Mouse (Mus musculus): ENCODE results near the gene Aox2.

Aox2 gene

GRCm38 (mm10) chr1:58392652-58393283 lies 114.6 kb downstream of the Aox2 start, which contains the start of gene Bzw1:
Gene Bzw1, plus strand, starts transcription at chr1:58392898.
- in situ Hi-C loops (cut with MboI; ENCODE audit: unreplicated experiment in 2 of 2), result loop anchor here in 1 of 2 experiments (5.0 to 25.0 kb wide), 3 partner anchors 95 to 988 kb away; partner anchors contain the start of genes Maip1 and Tyw5

- in situ Hi-C loops (cut with MboI; ENCODE audit: unreplicated experiment in 2 of 2), result loop anchor here in 1 of 2 experiments (5.0 to 25.0 kb wide), 3 partner anchors 96 to 989 kb away; partner anchors contain the start of genes Maip1 and Tyw5
Observed at GRCm38 (mm10) chr1:58393284-58394195, 115.4 kb downstream of the Aox2 start.

GRCm38 (mm10) chr1:58395341-58395740 lies 117.2 kb downstream of the Aox2 start:
- in situ Hi-C loops (cut with MboI; ENCODE audit: unreplicated experiment in 2 of 2), result loop anchor here in 1 of 2 experiments (10.0 to 25.0 kb wide), 2 partner anchors 233 to 991 kb away; partner anchors contain the start of genes Maip1 and Tyw5

- in situ Hi-C loops (cut with MboI; ENCODE audit: unreplicated experiment in 2 of 2), result loop anchor here in 1 of 2 experiments (10.0 to 25.0 kb wide), 2 partner anchors 234 to 991 kb away; partner anchors contain the start of genes Maip1 and Tyw5
Observed at GRCm38 (mm10) chr1:58396179-58396578, 118.1 kb downstream of the Aox2 start.

- in situ Hi-C loops (cut with MboI; ENCODE audit: unreplicated experiment in 2 of 2), result loop anchor here in 1 of 2 experiments (10.0 to 25.0 kb wide), 2 partner anchors 235 to 993 kb away; partner anchors contain the start of genes Maip1 and Tyw5
Observed at GRCm38 (mm10) chr1:58397731-58398130, 119.6 kb downstream of the Aox2 start.

GRCm38 (mm10) chr1:58401396-58401795 lies 123.3 kb downstream of the Aox2 start:
- in situ Hi-C loops (cut with MboI; ENCODE audit: unreplicated experiment in 2 of 2), result loop anchor here in 1 of 2 experiments (25.0 kb wide), 1 partner anchor 989 kb away; the partner anchor contains the start of genes Maip1 and Tyw5

- in situ Hi-C loops (cut with MboI; ENCODE audit: unreplicated experiment in 2 of 2), result loop anchor here in 1 of 2 experiments (25.0 kb wide), 1 partner anchor 991 kb away; the partner anchor contains the start of genes Maip1 and Tyw5
Observed at GRCm38 (mm10) chr1:58403745-58404144, 125.6 kb downstream of the Aox2 start.

- in situ Hi-C loops (cut with MboI; ENCODE audit: unreplicated experiment in 2 of 2), result loop anchor here in 1 of 2 experiments (25.0 kb wide), 1 partner anchor 995 kb away; the partner anchor contains the start of genes Maip1 and Tyw5
Observed at GRCm38 (mm10) chr1:58407321-58407720, 129.2 kb downstream of the Aox2 start.

GRCm38 (mm10) chr1:58408141-58408540 lies 130.0 kb downstream of the Aox2 start:
- in situ Hi-C loops (cut with MboI; ENCODE audit: unreplicated experiment in 2 of 2), result loop anchor here in 1 of 2 experiments (25.0 kb wide), 1 partner anchor 996 kb away; the partner anchor contains the start of genes Maip1 and Tyw5

GRCm38 (mm10) chr1:58409553-58410197 lies 131.5 kb downstream of the Aox2 start:
- in situ Hi-C loops (cut with MboI; ENCODE audit: unreplicated experiment in 2 of 2), result loop anchor here in 1 of 2 experiments (25.0 kb wide), 1 partner anchor 997 kb away; the partner anchor contains the start of genes Maip1 and Tyw5

- in situ Hi-C loops (cut with MboI; ENCODE audit: unreplicated experiment in 2 of 2), result loop anchor here in 1 of 2 experiments (25.0 kb wide), 1 partner anchor 998 kb away; the partner anchor contains the start of genes Maip1 and Tyw5
Observed at GRCm38 (mm10) chr1:58410198-58410588, 132.1 kb downstream of the Aox2 start.

GRCm38 (mm10) chr1:58410776-58411175 lies 132.7 kb downstream of the Aox2 start:
- in situ Hi-C loops (cut with MboI; ENCODE audit: unreplicated experiment in 2 of 2), result loop anchor here in 1 of 2 experiments (25.0 kb wide), 1 partner anchor 998 kb away; the partner anchor contains the start of genes Maip1 and Tyw5

GRCm38 (mm10) chr1:58415442-58415841 lies 137.3 kb downstream of the Aox2 start:
- in situ Hi-C loops (cut with MboI; ENCODE audit: unreplicated experiment in 2 of 2), result loop anchor here in 1 of 2 experiments (25.0 kb wide), 1 partner anchor 1003 kb away; the partner anchor contains the start of genes Maip1 and Tyw5

- in situ Hi-C loops (cut with MboI; ENCODE audit: unreplicated experiment in 2 of 2), result loop anchor here in 1 of 2 experiments (25.0 kb wide), 1 partner anchor 1004 kb away; the partner anchor contains the start of genes Maip1 and Tyw5
Observed at GRCm38 (mm10) chr1:58416048-58416447, 137.9 kb downstream of the Aox2 start.

- in situ Hi-C loops (cut with MboI; ENCODE audit: unreplicated experiment in 2 of 2), result loop anchor here (10.0 to 25.0 kb wide), 2 partner anchors 295 to 1008 kb away; partner anchors contain the start of genes Cflar (in 1 of the 2), Maip1 (in 1 of the 2) and Tyw5 (in 1 of the 2)
Observed at GRCm38 (mm10) chr1:58420032-58420431, 141.9 kb downstream of the Aox2 start.

GRCm38 (mm10) chr1:58420961-58421360 lies 142.8 kb downstream of the Aox2 start:
- in situ Hi-C loops (cut with MboI; ENCODE audit: unreplicated experiment in 2 of 2), result loop anchor here (10.0 to 25.0 kb wide), 2 partner anchors 294 to 1009 kb away; partner anchors contain the start of genes Cflar (in 1 of the 2), Maip1 (in 1 of the 2) and Tyw5 (in 1 of the 2)

GRCm38 (mm10) chr1:58422879-58423278 lies 144.8 kb downstream of the Aox2 start:
- in situ Hi-C loops (cut with MboI; ENCODE audit: unreplicated experiment in 2 of 2), result loop anchor here (10.0 to 25.0 kb wide), 2 partner anchors 292 to 1011 kb away; partner anchors contain the start of genes Cflar (in 1 of the 2), Maip1 (in 1 of the 2) and Tyw5 (in 1 of the 2)

- in situ Hi-C loops (cut with MboI; ENCODE audit: unreplicated experiment in 2 of 2), result loop anchor here (10.0 to 25.0 kb wide), 2 partner anchors 291 to 1011 kb away; partner anchors contain the start of genes Cflar (in 1 of the 2), Maip1 (in 1 of the 2) and Tyw5 (in 1 of the 2)
Observed at GRCm38 (mm10) chr1:58423371-58424248, 145.5 kb downstream of the Aox2 start, which contains the start of gene Clk1. Gene Clk1, minus strand, starts transcription at chr1:58424066.
